Mouse (Mus musculus) T-helper 1 cell (primary cell): ENCODE measurements around the gene Zdhhc25.

ENCODE experiments used
- in situ Hi-C: fragments of 300-600 bp; cut with MboI, MseI; formaldehyde crosslinking; loops from one replicate; pipeline ENCODE4 v1.15.1; 2025; ENCODE audit warnings: high pct_unique_total_duplicates

Zdhhc25 gene

DNA sequence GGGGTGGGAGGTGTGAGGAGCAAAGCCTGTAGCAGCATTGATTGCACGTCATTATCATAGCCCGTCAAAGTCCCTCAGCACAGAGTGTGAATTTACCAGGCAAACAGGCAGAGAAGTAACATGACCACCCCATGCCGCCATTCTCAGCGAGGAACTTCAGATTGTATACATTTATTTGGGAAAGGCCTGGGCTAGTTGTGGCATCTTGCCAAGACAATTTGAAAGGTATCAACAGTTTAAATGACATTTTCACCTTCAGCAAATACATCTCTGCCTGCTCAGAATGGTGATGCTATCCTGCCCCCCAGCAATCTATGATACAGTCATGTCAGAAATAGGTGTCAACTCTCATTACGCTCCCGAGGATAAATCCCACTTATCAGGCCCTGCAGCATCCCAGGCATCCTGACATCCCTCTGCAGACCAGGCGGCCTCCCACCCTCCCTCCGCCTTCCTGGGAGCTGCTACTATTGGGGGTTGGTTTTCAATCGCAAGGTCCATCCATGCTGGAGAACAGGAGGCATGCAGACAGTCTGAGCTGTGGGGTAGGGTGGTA, 28.8 kb downstream of the Zdhhc25 start:
- in situ Hi-C loops, result no loop called here

DNA sequence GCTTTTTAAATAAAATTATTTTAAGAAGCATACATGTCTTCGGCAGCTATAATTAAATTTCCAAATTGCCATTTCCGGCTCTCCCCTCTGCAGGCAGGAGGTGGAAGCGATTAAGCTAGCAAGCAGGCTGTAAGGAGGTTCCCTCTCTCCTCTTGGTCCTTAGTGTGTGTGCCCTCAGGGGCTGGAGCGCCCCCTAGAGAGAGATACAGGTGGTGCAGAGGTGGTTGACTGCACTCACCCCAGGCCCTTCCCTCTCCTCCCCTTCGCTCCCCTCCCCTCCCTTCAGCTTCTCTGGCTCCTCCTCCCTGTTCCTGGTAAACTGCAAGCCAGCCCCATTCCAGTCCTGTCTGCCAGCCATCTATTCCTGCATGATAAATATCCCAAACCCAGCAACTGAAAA, 35.1 kb downstream of the Zdhhc25 start:
- in situ Hi-C loops, result loop anchor here (10.0 kb wide), 1 partner anchor 250 kb away; no protein-coding TSS in a partner anchor

DNA sequence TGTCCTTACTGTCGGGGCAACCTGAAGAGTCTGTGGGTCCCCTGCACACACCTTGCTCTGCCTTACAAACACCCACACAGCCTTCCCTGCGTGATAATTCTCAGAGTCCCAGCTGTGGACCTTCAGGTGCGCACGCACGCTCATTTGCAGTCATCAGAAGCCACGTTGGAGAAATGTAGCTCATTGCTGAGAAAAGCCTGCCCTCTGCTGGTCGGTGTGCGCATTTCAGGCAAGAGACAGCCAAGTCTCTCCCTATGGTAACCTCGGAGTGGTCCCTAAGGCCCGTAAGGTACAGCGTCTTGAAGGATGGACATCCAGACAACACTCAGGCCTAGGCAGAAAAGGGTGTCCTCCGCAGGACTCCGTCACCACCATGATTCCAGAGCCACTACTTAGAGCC, 50.9 kb downstream of the Zdhhc25 start:
- in situ Hi-C loops, result loop anchor here (5.0 kb wide), 1 partner anchor 79 kb away; no protein-coding TSS in a partner anchor
